Mouse (Mus musculus) E14TG2a.4 (cell line): ENCODE measurements around the gene Arhgef15.
"Not testable (repeated sequence)": the region's sequence is repeated elsewhere in the genome, so short reads cannot be mapped to it uniquely, and the experiment has no call there.

ENCODE experiments used
- CTCF ChIP-seq: conservative IDR thresholded peaks from 2 replicates; pipeline ENCODE4 v1.5.1; 2014; ENCODE audit warnings: low read length
- NANOG ChIP-seq: IDR thresholded peaks from 2 replicates; pipeline ENCODE4 v1.6.1; 2014; ENCODE audit warnings: borderline replicate concordance, low read length, mixed read lengths
- POU5F1 ChIP-seq: IDR thresholded peaks from 2 replicates; pipeline ENCODE4 v1.6.1; 2014; ENCODE audit warnings: low read length, borderline replicate concordance

GRCm38 (mm10) chr11:68936951-68937350, 20.3 kb downstream of the Arhgef15 start:
- TF ChIP-seq CTCF, POU5F1, NANOG: not testable (repeated sequence)
